Mouse (Mus musculus) heart, postnatal 0 days (tissue): ENCODE results near the gene Myo18b. TPM values are rescaled to one million over a fixed set of nuclear protein-coding genes. Genes with fewer than 3 reads are reported as not detected.

Source experiments
- ATAC-seq: fragments of 200-750 bp; cut with Nextera tagmentation; 2 replicates; pipeline ENCODE4 v1.8.0; 2017; ENCODE audit warnings: low read depth, moderate number of reproducible peaks, moderate library complexity; ENCODE audit not compliant: insufficient read depth
- DNase-seq: peaks from one replicate; pipeline ENCODE4 v3.0.0-alpha.2; 2016; ENCODE audit warnings: low spot score
- H3K27ac ChIP-seq: fragments of 300-500 bp; sonication (generic); 2 replicates; pipeline ENCODE4 v1.5.1; 2014; ENCODE audit warnings: low read depth, mild to moderate bottlenecking
- H3K27me3 ChIP-seq: fragments of 300-500 bp; sonication (generic); 2 replicates; pipeline ENCODE4 v1.6.1; 2014; ENCODE audit warnings: low read length, mixed read lengths; ENCODE audit not compliant: control insufficient read depth, insufficient read depth
- H3K36me3 ChIP-seq: fragments of 300-500 bp; sonication (generic); replicated peaks from 2 replicates; pipeline ENCODE4 v1.6.1; 2014; ENCODE audit warnings: low read length, mixed read lengths; ENCODE audit not compliant: control insufficient read depth, insufficient read depth
- H3K4me1 ChIP-seq: fragments of 300-500 bp; sonication (generic); 2 replicates; pipeline ENCODE4 v1.6.1; 2014; ENCODE audit warnings: antibody characterized with exemption; ENCODE audit not compliant: control insufficient read depth, insufficient read depth
- H3K4me2 ChIP-seq: fragments of 300-500 bp; sonication (generic); 2 replicates; pipeline ENCODE4 v1.6.1; 2014; ENCODE audit warnings: low read depth, mild to moderate bottlenecking, low read length, moderate library complexity
- H3K4me3 ChIP-seq: fragments of 300-500 bp; sonication (generic); 2 replicates; pipeline ENCODE4 v1.5.1; 2014; ENCODE audit warnings: low read depth, low read length
- H3K9ac ChIP-seq: fragments of 300-500 bp; sonication (generic); replicated peaks from 2 replicates; pipeline ENCODE4 v1.6.1; 2014; ENCODE audit warnings: low read depth, low read length, mixed read lengths
- H3K9me3 ChIP-seq: fragments of 300-500 bp; sonication (generic); replicated peaks from 2 replicates; pipeline ENCODE4 v1.6.1; 2016; ENCODE audit warnings: low read length; ENCODE audit not compliant: control insufficient read depth
- CTCF ChIP-seq: IDR thresholded peaks from 2 replicates; pipeline ENCODE4 v1.5.1; 2016; ENCODE audit warnings: antibody characterized with exemption, control low read depth, low read depth
- EP300 ChIP-seq: IDR thresholded peaks from 2 replicates; pipeline ENCODE4 v1.6.1; 2016; ENCODE audit warnings: antibody characterized with exemption, low read depth
- WGBS: fragments of 180-500 bp; shearing (Covaris S2); extraction: QIAGEN DNeasy Blood & Tissue Kit; methylation state at CpG from one replicate; pipeline ENCODE4 v1.1.7; 2014; 5-methylcytosine and 5-hydroxymethylcytosine counted together
- polyA plus RNA-seq: library from polyadenylated mRNA; unstranded; fragments of >200 nt; fragmentation: Nextera tagmentation; extraction: Ambion mirVana; gene quantifications from 2 replicates; pipeline ENCODE4 v1.2.1, GENCODE M21; 2015
- total RNA-seq: library from RNA; depleted of rRNA; stranded (reverse); fragments of >200 nt; gene quantifications from 2 replicates; pipeline ENCODE4 v1.2.3, GENCODE M21; 2014; ENCODE audit warnings: low replicate concordance

Myo18b gene
- total and polyA plus RNA-seq, 2 experiments from 2014 or later, result 26.5 to 110 TPM

DNA sequence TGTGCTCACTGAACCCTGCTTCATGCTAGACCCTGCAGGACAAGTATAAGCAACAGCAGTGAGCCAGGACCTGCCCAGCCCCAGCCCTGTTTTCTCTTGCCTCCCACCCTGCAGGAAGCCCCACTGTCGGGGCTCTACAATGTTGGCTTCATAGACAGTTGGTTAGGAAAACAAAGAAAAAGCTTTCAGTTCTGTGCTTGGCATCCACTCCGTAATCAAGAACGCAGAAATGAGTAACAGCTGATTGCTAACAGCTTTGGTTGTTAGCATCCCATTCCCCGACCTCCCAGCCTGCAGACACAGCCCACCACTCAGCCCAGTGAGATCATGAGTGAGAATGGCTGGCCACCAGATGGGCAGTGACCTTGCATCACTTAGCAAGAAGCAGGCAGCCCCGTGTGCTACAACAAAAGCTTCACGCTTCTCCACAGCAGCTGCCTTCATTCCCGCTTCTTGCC is 200.9 kb downstream of the Myo18b start:
- 69% methylated on average over 7 of the region's 7 CpGs for WGBS
- Histone ChIP-seq H3K27ac (no peak overlapping the region), H3K36me3 (peaks cover 35% of the 10 kb centered on the region), H3K4me2 (no peak overlapping the region), H3K4me1 (no peaks in the 10 kb centered on the region), H3K4me3 (no peak overlapping the region), H3K9ac (no peak overlapping the region), H3K27me3 (no peaks in the 10 kb centered on the region), H3K9me3 (no peaks in the 10 kb centered on the region)
- TF ChIP-seq EP300 (no peak), CTCF (no peak)
- no peak for DNase-seq
- ATAC-seq, result no peak

DNA sequence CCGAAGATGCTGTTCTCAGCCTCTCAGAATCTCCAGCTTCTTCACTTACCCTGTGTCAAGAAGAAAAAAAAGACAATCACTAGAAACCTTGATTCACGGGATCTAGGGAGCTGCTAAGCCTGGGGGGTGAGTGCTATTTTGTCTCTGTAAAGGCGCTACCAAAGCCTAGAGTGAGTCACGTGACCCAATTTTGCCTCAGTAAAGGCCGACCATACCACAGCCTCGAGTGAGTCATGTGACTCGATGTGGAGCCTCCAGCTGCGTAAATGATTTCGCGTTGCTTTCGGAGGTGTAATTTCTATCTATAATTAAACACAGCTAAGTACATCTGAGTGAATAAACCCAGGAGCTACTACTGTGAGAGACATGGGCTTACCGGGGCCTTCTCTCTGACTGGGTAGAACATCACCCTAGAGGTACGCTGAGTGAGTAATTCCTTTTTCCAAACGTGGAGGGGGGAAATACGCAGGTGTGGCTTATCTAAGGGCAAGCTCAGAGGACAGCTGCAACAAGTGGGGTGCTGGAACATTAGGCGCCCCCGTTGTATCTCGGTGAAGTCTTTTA is 202.8 kb downstream of the Myo18b start:
- Histone ChIP-seq H3K4me1 (no peaks in the 10 kb centered on the region), H3K27ac (no peak overlapping the region), H3K36me3 (peaks cover 36% of the 10 kb centered on the region), H3K9me3 (no peaks in the 10 kb centered on the region), H3K9ac (no peak overlapping the region), H3K4me3 (no peak overlapping the region), H3K27me3 (no peaks in the 10 kb centered on the region), H3K4me2 (no peak overlapping the region)
- no peak for TF ChIP-seq EP300
- TF ChIP-seq CTCF, result no peak
- ATAC-seq (no peak), DNase-seq (no peak)
- WGBS, result 80% methylated on average over 18 of the region's 18 CpGs

DNA sequence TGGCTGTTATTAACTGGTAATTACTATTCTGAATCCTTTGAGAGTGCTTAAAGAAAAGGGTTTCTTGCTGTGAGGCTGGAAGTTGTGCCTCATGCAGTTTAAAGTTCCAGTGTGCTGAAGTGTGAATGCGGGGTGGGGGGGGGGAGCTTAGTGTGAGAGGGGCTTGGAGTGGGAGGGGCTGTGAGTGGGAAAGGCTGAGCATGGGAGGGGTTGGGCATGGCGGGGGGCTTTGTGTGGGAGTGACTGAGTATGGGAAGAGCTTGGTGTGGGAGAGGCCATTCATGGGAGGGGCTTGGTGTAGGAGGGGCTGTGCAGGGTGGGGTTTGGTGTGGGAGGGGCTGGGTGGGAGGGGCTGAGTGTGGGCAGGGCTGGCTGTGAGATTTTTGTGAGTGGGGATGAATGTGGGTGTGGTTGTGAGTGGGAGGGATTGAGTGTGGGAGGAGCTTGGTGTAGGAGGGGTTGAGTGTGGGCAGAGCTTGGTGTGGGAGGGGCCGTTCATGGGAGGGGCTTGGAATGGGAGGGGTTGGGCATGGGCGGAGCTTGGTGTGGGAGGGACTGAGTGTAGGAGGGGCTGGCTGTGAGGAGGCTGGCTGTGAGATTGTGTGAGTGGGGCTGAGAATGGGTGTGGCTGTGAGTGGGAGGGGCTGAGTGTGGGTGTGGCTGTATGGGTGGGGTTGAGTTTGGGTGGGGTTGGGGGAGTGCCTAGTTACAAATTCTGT is 208.9 kb downstream of the Myo18b start:
- TF ChIP-seq CTCF, result no peak
- TF ChIP-seq EP300, result no peak
- WGBS, result 68% methylated on average over 4 of the region's 4 CpGs
- H3K4me1 ChIP-seq, result no peaks in the 10 kb centered on the region
- H3K27ac ChIP-seq, result no peak overlapping the region
- no peak overlapping the region for H3K9ac ChIP-seq
- peaks cover 1% of the 10 kb centered on the region; the same call in 1 of the 2 replicates for H3K27me3 ChIP-seq
- DNase-seq, result no peak
- no peaks in the 10 kb centered on the region for H3K9me3 ChIP-seq
- H3K4me2 ChIP-seq, result no peak overlapping the region
- peaks cover 28% of the 10 kb centered on the region for H3K36me3 ChIP-seq
- peak; percentile 48 for ATAC-seq
- no peak overlapping the region for H3K4me3 ChIP-seq

DNA sequence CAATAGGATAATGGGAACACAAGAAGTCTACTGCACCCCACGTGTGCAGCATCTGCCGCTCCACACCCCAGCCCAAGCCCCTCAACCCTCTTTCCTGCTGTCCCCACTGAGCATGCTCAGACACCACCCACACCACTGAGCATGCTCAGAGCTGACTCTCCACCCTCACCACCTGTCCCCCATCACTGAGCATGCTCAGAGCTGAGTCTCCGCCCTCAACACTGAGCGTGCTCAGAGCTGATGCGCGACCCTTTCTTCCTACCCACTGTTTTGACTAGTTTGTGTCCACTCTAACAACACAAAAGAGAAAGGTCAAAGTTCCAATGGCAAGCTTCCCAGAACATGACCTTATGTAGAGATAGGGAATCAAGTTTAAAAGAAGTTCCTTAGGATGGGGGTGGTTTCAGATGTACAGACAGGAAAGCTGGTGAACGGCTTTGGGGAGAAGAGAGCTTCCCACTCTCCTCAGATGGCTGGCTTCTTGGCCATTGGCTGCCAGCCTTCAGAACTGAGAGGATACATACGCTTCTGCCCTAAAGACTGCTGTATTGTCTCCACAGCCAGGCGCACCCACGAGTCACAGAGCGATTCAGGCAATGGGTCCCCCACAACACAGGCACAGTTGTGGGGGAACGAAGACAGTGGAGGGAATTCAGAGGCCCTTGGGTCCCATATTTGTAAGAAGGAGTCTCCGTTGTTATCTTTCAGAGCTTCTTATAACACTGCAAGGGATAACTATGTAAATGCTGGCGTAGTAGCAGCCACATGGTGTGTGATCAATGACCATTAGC is 209.7 kb downstream of the Myo18b start:
- Histone ChIP-seq H3K9ac (no peak overlapping the region), H3K27ac (no peak overlapping the region), H3K36me3 (peaks cover 20% of the 10 kb centered on the region), H3K9me3 (no peaks in the 10 kb centered on the region), H3K4me2 (no peak overlapping the region), H3K4me3 (no peak overlapping the region), H3K4me1 (no peaks in the 10 kb centered on the region), H3K27me3 (peaks cover 7% of the 10 kb centered on the region; the same call in 1 of the 2 replicates)
- DNase-seq (no peak), ATAC-seq (no peak)
- no peak for TF ChIP-seq CTCF
- no peak for TF ChIP-seq EP300
- WGBS, result 74% methylated on average over 14 of the region's 14 CpGs

DNA sequence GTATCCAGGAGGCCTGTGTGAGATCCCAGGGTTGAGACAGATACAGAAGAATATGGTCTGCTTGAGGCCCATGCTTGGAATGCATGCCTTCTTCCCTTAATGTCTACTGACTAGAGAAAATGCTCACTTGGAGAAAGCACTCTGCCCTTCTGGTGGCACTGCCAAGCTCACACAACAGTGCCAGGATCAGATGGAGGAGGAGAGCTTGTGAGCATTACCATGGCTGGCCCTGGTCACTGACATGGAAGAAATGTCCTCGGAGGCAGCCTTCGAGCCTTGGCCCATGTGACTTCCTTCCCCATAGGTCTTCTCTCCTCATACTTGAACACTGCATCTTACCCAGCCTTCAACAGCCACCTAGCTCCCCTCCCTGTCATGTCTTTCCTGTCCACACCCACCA is 216.9 kb downstream of the Myo18b start:
- WGBS, result 64% methylated on average over 2 of the region's 2 CpGs
- no peak overlapping the region for H3K9ac ChIP-seq
- no peaks in the 10 kb centered on the region for H3K36me3 ChIP-seq
- H3K4me3 ChIP-seq, result no peak overlapping the region
- no peak for DNase-seq
- no peaks in the 10 kb centered on the region for H3K4me1 ChIP-seq
- no peaks in the 10 kb centered on the region for H3K9me3 ChIP-seq
- no peak overlapping the region for H3K27ac ChIP-seq
- no peak overlapping the region for H3K4me2 ChIP-seq
- TF ChIP-seq CTCF, result no peak
- TF ChIP-seq EP300, result no peak
- ATAC-seq, result no peak
- peaks cover 54% of the 10 kb centered on the region; the same call in 1 of the 2 replicates for H3K27me3 ChIP-seq
